Mouse (Mus musculus) MEL (cell line): ENCODE measurements around the gene Rp9. TPM values are rescaled to one million over a fixed set of nuclear protein-coding genes. Genes with fewer than 3 reads are reported as not detected.

Source experiments
- DNase-seq: peaks from one replicate; pipeline ENCODE4 v3.0.0; 2011; ENCODE audit warnings: low read depth, low spot score
- H3K27ac ChIP-seq: 2 replicates; pipeline ENCODE4 v1.5.1; 2012; ENCODE audit warnings: low read depth, mild to moderate bottlenecking, control low read depth, low read length, moderate library complexity; ENCODE audit not compliant: control insufficient read depth
- H3K27me3 ChIP-seq, 2 experiments: fragments of 150-350 bp in 1 of 2; sonication (generic) in 1 of 2; 2 replicates each; pipeline ENCODE4 v1.6.1; 2012; ENCODE audit warnings: low read length in 2 of 2, mild to moderate bottlenecking in 2 of 2, improper control_type of control experiment in 1 of 2, moderate library complexity in 1 of 2; ENCODE audit not compliant: insufficient read depth in 2 of 2, control insufficient read depth in 1 of 2
- H3K36me3 ChIP-seq, 2 experiments: 2 replicates each; pipeline ENCODE4 v1.6.1; 2012 to 2014; ENCODE audit warnings: low read length in 2 of 2, improper control_type of control experiment in 1 of 2, inconsistent platforms in 1 of 2, mild to moderate bottlenecking in 1 of 2; ENCODE audit not compliant: insufficient read depth in 2 of 2, control insufficient read depth in 1 of 2
- H3K4me1 ChIP-seq, 2 experiments: fragments of 150-350 bp in 1 of 2; sonication (generic) in 1 of 2; 2 replicates each; pipeline ENCODE4 v1.6.1; 2012; ENCODE audit warnings: low read length in 2 of 2, improper control_type of control experiment in 1 of 2, mild to moderate bottlenecking in 1 of 2; ENCODE audit not compliant: insufficient read depth in 2 of 2, control insufficient read depth in 1 of 2
- H3K4me3 ChIP-seq, 2 experiments: fragments of 150-350 bp in 1 of 2; sonication (generic) in 1 of 2; 2 replicates each; pipeline ENCODE4 v1.5.1; 2012; ENCODE audit warnings: low read depth in 2 of 2, low read length in 2 of 2, mild to moderate bottlenecking in 2 of 2, moderate library complexity in 2 of 2, control low read depth in 1 of 2, improper control_type of control experiment in 1 of 2; ENCODE audit not compliant: control insufficient read depth in 1 of 2, insufficient read depth in 1 of 2
- H3K79me2 ChIP-seq: 2 replicates; pipeline ENCODE4 v1.6.1; 2012; ENCODE audit warnings: mild to moderate bottlenecking, low read length, moderate library complexity; ENCODE audit not compliant: control insufficient read depth, poor library complexity, insufficient read depth
- H3K9ac ChIP-seq: 2 replicates; pipeline ENCODE4 v1.6.1; 2012; ENCODE audit warnings: low read depth, mild to moderate bottlenecking, control low read depth, low read length, moderate library complexity; ENCODE audit not compliant: control insufficient read depth, poor library complexity, severe bottlenecking
- H3K9me3 ChIP-seq: fragments of 150-350 bp; sonication (generic); replicated peaks from 2 replicates; pipeline ENCODE4 v1.6.1; 2012; ENCODE audit warnings: mild to moderate bottlenecking, low read length, improper control_type of control experiment, moderate library complexity; ENCODE audit not compliant: insufficient read depth
- BHLHE40 ChIP-seq: IDR thresholded peaks from 2 replicates; pipeline ENCODE4 v1.6.1; 2012; ENCODE audit warnings: low read depth, mild to moderate bottlenecking, inconsistent platforms, low read length, improper control_type of control experiment, borderline replicate concordance
- CHD1 ChIP-seq: IDR thresholded peaks from 2 replicates; pipeline ENCODE4 v1.6.1; 2012; ENCODE audit warnings: low read depth, mild to moderate bottlenecking, inconsistent platforms, low read length, improper control_type of control experiment
- CHD2 ChIP-seq: IDR thresholded peaks from 2 replicates; pipeline ENCODE4 v1.6.1; 2011; ENCODE audit warnings: low read length, improper control_type of control experiment
- ELF1 ChIP-seq: IDR thresholded peaks from 2 replicates; pipeline ENCODE4 v1.6.1; 2014; ENCODE audit warnings: low read depth, mild to moderate bottlenecking, inconsistent platforms, low read length, improper control_type of control experiment, moderate library complexity
- EP300 ChIP-seq, 2 experiments: IDR thresholded peaks; 2 replicates each; pipeline ENCODE4 v1.6.1; 2011; ENCODE audit warnings: improper control_type of control experiment in 2 of 2, low read length in 2 of 2, low read depth in 1 of 2, mild to moderate bottlenecking in 1 of 2
- ETS1 ChIP-seq: IDR thresholded peaks from 2 replicates; pipeline ENCODE4 v1.6.1; 2012; ENCODE audit warnings: low read depth, mild to moderate bottlenecking, inconsistent platforms, low read length, improper control_type of control experiment, moderate library complexity
- GATA1 ChIP-seq: IDR thresholded peaks from 2 replicates; pipeline ENCODE4 v1.6.1; 2011; ENCODE audit warnings: low read depth, low read length, improper control_type of control experiment
- HCFC1 ChIP-seq: IDR thresholded peaks from 2 replicates; pipeline ENCODE4 v1.6.1; 2012; ENCODE audit warnings: low read depth, mild to moderate bottlenecking, inconsistent platforms, low read length, improper control_type of control experiment, moderate library complexity
- JUND ChIP-seq: IDR thresholded peaks from 2 replicates; pipeline ENCODE4 v1.6.1; 2011; ENCODE audit warnings: low read depth, mild to moderate bottlenecking, improper control_type of control experiment, low read length
- KAT2A ChIP-seq: conservative IDR thresholded peaks from 2 replicates; pipeline ENCODE4 v1.6.1; 2012; ENCODE audit warnings: low read depth, low read length, improper control_type of control experiment, inconsistent platforms
- MAFK ChIP-seq: IDR thresholded peaks from 2 replicates; pipeline ENCODE4 v1.6.1; 2011; ENCODE audit warnings: low read depth, mild to moderate bottlenecking, low read length, improper control_type of control experiment, borderline replicate concordance
- MAX ChIP-seq: IDR thresholded peaks from 2 replicates; pipeline ENCODE4 v1.6.1; 2011; ENCODE audit warnings: low read length, improper control_type of control experiment
- MAZ ChIP-seq: IDR thresholded peaks from 2 replicates; pipeline ENCODE4 v1.6.1; 2012; ENCODE audit warnings: low read depth, mild to moderate bottlenecking, inconsistent platforms, low read length, improper control_type of control experiment
- MEF2A ChIP-seq: IDR thresholded peaks from 2 replicates; pipeline ENCODE4 v1.6.1; 2014; ENCODE audit warnings: low read depth, mild to moderate bottlenecking, inconsistent platforms, low read length, improper control_type of control experiment; ENCODE audit not compliant: poor library complexity, insufficient replicate concordance, severe bottlenecking; ENCODE audit errors: extremely low read depth
- MXI1 ChIP-seq: IDR thresholded peaks from 2 replicates; pipeline ENCODE4 v1.6.1; 2011; ENCODE audit warnings: mild to moderate bottlenecking, low read depth, low read length, improper control_type of control experiment
- MYC ChIP-seq: IDR thresholded peaks from 2 replicates; pipeline ENCODE4 v1.6.1; 2011; ENCODE audit warnings: low read depth, mild to moderate bottlenecking, low read length, improper control_type of control experiment, moderate library complexity
- NELFE ChIP-seq: IDR thresholded peaks from 2 replicates; pipeline ENCODE4 v1.6.1; 2011; ENCODE audit warnings: low read depth, low read length, improper control_type of control experiment
- NRF1 ChIP-seq: IDR thresholded peaks from 2 replicates; pipeline ENCODE4 v1.6.1; 2014; ENCODE audit warnings: low read depth, mild to moderate bottlenecking, inconsistent platforms, low read length, improper control_type of control experiment, moderate library complexity; ENCODE audit not compliant: poor library complexity, insufficient read depth, severe bottlenecking
- POLR2A ChIP-seq, 2 experiments: IDR thresholded peaks; 2 replicates each; pipeline ENCODE4 v1.6.1; 2011 to 2012; ENCODE audit warnings: low read length in 2 of 2, mild to moderate bottlenecking in 2 of 2, control low read depth in 1 of 2, improper control_type of control experiment in 1 of 2, low read depth in 1 of 2, moderate library complexity in 1 of 2; ENCODE audit not compliant: control insufficient read depth in 1 of 2, insufficient read depth in 1 of 2, poor library complexity in 1 of 2
- POLR2AphosphoS2 ChIP-seq: IDR thresholded peaks from 2 replicates; pipeline ENCODE4 v1.6.1; 2011; ENCODE audit warnings: low read length, improper control_type of control experiment
- RCOR1 ChIP-seq: IDR thresholded peaks from 2 replicates; pipeline ENCODE4 v1.6.1; 2012; ENCODE audit warnings: low read depth, mild to moderate bottlenecking, inconsistent platforms, low read length, improper control_type of control experiment
- SIN3A ChIP-seq: IDR thresholded peaks from 2 replicates; pipeline ENCODE4 v1.6.1; 2012; ENCODE audit warnings: low read length, improper control_type of control experiment, inconsistent platforms
- SMC3 ChIP-seq: IDR thresholded peaks from 2 replicates; pipeline ENCODE4 v1.6.1; 2011; ENCODE audit warnings: low read depth, low read length, improper control_type of control experiment
- TBP ChIP-seq: IDR thresholded peaks from 2 replicates; pipeline ENCODE4 v1.8.0; 2011; ENCODE audit warnings: low read depth, low read length, improper control_type of control experiment
- TCF12 ChIP-seq: IDR thresholded peaks from 2 replicates; pipeline ENCODE4 v1.6.1; 2014; ENCODE audit warnings: low read depth, mild to moderate bottlenecking, inconsistent platforms, low read length, improper control_type of control experiment, moderate library complexity
- USF1 ChIP-seq: IDR thresholded peaks from 2 replicates; pipeline ENCODE4 v1.6.1; 2014; ENCODE audit warnings: low read depth, mild to moderate bottlenecking, inconsistent platforms, low read length, improper control_type of control experiment, moderate library complexity
- USF2 ChIP-seq, 2 experiments: IDR thresholded peaks; 2 replicates each; pipeline ENCODE4 v1.6.1; 2011 to 2012; ENCODE audit warnings: improper control_type of control experiment in 2 of 2, low read length in 2 of 2, borderline replicate concordance in 1 of 2, inconsistent platforms in 1 of 2, low read depth in 1 of 2, mild to moderate bottlenecking in 1 of 2; ENCODE audit not compliant: insufficient read depth in 1 of 2
- ZKSCAN1 ChIP-seq: IDR thresholded peaks from 2 replicates; pipeline ENCODE4 v1.6.1; 2012; ENCODE audit warnings: low read depth, mild to moderate bottlenecking, inconsistent platforms, low read length, improper control_type of control experiment, moderate library complexity
- ZMIZ1 ChIP-seq: IDR thresholded peaks from 2 replicates; pipeline ENCODE4 v1.6.1; 2012; ENCODE audit warnings: low read depth, mild to moderate bottlenecking, inconsistent platforms, low read length, improper control_type of control experiment, moderate library complexity
- ZNF384 ChIP-seq: IDR thresholded peaks from 2 replicates; pipeline ENCODE4 v1.6.1; 2012; ENCODE audit warnings: low read depth, mild to moderate bottlenecking, inconsistent platforms, low read length, improper control_type of control experiment
- polyA plus RNA-seq, 2 experiments: library from polyadenylated mRNA; stranded (reverse) in 1 of 2; unstranded in 1 of 2; fragments of >175 nt in 1 of 2; fragments of >200 nt in 1 of 2; gene quantifications; 2 replicates each; pipeline versions ENCODE4 v1.2.1 to v1.2.4; 2012; ENCODE audit warnings: low replicate concordance in 2 of 2, low read depth in 1 of 2; ENCODE audit not compliant: insufficient read length in 2 of 2, insufficient read depth in 1 of 2, missing spikeins in 1 of 2
- total RNA-seq: library from RNA; depleted of rRNA; stranded (reverse); fragments of 300-350 nt; gene quantifications from 2 replicates; pipeline ENCODE4 v1.2.3, GENCODE M21; 2012

Rp9 gene
- total and polyA plus RNA-seq, 3 experiments, result 225 to 417 (median 405) TPM

DNA sequence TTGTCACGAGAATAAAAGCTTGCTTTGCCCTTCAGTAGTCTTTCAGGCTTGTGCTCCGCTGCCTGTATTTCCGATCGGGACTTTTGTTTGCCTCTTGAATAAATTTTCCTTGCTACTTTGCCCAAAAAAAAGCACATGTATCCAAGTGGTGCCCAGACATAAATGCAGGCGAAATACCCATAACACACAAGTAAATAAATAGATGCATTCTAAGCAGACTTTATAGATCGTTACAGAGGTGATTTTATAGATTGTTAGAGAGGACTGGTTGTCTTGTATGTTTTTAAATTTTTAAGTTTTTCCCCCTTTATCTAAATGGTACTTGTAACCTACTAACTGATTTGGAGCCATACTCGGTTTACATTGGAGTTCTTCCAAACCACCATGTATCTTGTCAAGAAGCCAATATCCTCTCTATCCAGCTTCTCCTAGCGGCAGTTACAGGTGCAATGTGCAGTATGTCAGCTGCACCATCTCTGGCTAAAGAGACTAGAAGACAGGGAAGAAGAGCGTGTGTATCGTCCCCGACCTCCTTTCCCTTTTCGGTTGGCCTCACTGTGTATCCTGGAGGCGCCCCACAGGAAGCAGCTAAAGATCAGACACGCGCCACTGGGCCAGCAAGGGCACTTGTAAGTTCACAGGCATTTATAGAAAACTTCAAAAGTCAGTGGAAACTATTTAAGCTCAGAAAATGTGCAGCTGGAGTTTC is 39.9 kb downstream of the Rp9 start (continued):
- TF ChIP-seq NRF1, result no peak
- peak; percentile 97 for TF ChIP-seq MYC
- peak; percentile 89 for TF ChIP-seq BHLHE40
- peak; percentile 82 for TF ChIP-seq JUND

DNA sequence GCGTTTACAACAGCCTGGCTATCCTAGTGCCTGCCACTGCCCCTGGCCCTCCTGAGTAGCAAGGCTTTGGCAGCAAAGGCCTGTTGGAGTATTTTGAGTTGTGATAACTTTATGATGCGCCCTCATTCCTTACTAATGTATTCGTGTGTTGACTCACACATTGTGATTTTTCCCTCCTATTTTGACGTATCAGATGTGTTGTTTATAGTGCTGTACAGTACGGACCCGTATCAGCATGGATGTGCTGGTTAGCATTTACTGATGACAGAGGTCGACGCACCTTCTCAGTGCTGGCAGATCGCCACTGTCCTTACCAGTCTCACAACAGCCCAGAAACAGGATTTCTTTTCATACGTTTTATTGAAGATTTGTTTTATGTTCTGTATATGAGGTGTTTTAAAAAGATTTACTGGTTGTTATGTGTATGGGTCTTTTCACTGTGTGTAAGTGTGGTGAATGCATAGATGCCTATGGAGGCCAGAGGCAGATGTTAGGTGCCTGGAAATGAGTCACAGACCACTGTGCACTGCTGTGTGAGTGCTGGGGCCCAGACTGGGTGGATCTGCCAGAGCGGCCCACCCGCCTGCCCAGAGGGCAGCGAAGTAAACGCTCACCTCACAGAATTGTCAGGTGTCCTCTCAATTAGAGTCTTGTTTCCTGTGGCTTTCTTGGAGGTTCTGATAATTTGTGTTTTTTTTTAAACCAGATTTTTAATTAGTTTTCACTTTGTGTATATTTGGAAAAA is 40.7 kb downstream of the Rp9 start:
- H3K4me3 ChIP-seq, result peak overlapping the region; percentile 3 to 38; a peak in 3 of 4 replicates
- H3K4me1 ChIP-seq, result peaks cover 30 to 32% of the 10 kb centered on the region in 2 experiments
- DNase-seq, result peak; percentile 85
- peak overlapping the region; percentile 70 for H3K27ac ChIP-seq
- no peaks in the 10 kb centered on the region for H3K79me2 ChIP-seq
- H3K36me3 ChIP-seq, result peaks cover 0 to 35% of the 10 kb centered on the region in 2 experiments; a peak in 2 of 4 replicates
- H3K27me3 ChIP-seq, result no peaks in the 10 kb centered on the region
- peak overlapping the region; percentile 24 for H3K9ac ChIP-seq
- no peaks in the 10 kb centered on the region for H3K9me3 ChIP-seq
- TF ChIP-seq ZNF384 (0 out of 2 replicates have a peak, but pooled peaks have one; percentile 9), MAFK (no peak), CHD1 (peak; percentile 61; the same call in 1 of the 2 replicates), BHLHE40 (peak; percentile 3; the same call in 1 of the 2 replicates), TCF12 (peak; percentile 5; the same call in 1 of the 2 replicates), SMC3 (no peak), MYC (peak; percentile 71; the same call in 1 of the 2 replicates), ZKSCAN1 (no peak), USF1 (no peak), SIN3A (no peak), MAX (peak; percentile 62), NRF1 (0 out of 2 replicates have a peak, but pooled peaks have one; percentile 9), USF2 (IDR thresholded peaks at IDR 0.05; ENCODE audit: borderline replicate concordance in 1 of 2, insufficient read depth in 1 of 2, low read depth in 1 of 2, low read length in 2 of 2) (no peak; a peak in 1 of 4 replicates), ZMIZ1 (0 out of 2 replicates have a peak, but pooled peaks have one; percentile 3), TBP (peak; percentile 58; the same call in 1 of the 2 replicates), POLR2A (IDR thresholded peaks at IDR 0.05; ENCODE audit: control insufficient read depth in 1 of 2, insufficient read depth in 1 of 2, low read depth in 1 of 2, low read length in 2 of 2, poor library complexity in 1 of 2) (peak in 1 of 2 experiments; percentile 0; a peak in 1 of 4 replicates), POLR2AphosphoS2 (no peak), ETS1 (peak; percentile 45), HCFC1 (0 out of 2 replicates have a peak, but pooled peaks have one; percentile 11), EP300 (IDR thresholded peaks at IDR 0.05; ENCODE audit: low read depth in 1 of 2, low read length in 2 of 2) (no peak; a peak in 1 of 4 replicates), JUND (no peak), MAZ (no peak; the same call in 1 of the 2 replicates), KAT2A (peak; percentile 40), CHD2 (no peak), RCOR1 (peak; percentile 47; the same call in 1 of the 2 replicates), MXI1 (no peak; the same call in 1 of the 2 replicates), ELF1 (no peak), MEF2A (no peak; the same call in 1 of the 2 replicates), NELFE (no peak; the same call in 1 of the 2 replicates), GATA1 (no peak)
